Mouse (Mus musculus): ENCODE data around the gene Avil. TPM values are rescaled to one million over a fixed set of nuclear protein-coding genes. Genes with fewer than 3 reads are reported as not detected.
"Not testable (repeated sequence)": the region's sequence is repeated elsewhere in the genome, so short reads cannot be mapped to it uniquely, and the experiment has no call there.

Avil gene
- polyA plus RNA-seq, 1 experiment, result 0.13 TPM

GRCm38 (mm10) chr10:127059968-127060916 lies 59.7 kb downstream of the Avil start, which contains the start of gene March9:
TSS of gene March9 (minus strand) at chr10:127060184.
- Histone ChIP-seq H3K36me3 (ENCODE audit: control insufficient read depth, insufficient read depth) (peaks cover 8% of the 10 kb centered on the region), H3K79me2 (ENCODE audit: control insufficient read depth, insufficient read depth) (peaks cover 20% of the 10 kb centered on the region), H3ac (ENCODE audit: control insufficient read depth, insufficient read length, low read depth) (peak within 1 kb of the TSS; percentile 82), H3K27me3 (ENCODE audit: control insufficient read depth, insufficient read depth, insufficient read length) (no peaks in the 10 kb centered on the region), H3K79me3 (ENCODE audit: low read depth) (peaks cover 17% of the 10 kb centered on the region), H3K4me3 (ENCODE audit: insufficient read depth, poor library complexity, severe bottlenecking) (peak within 1 kb of the TSS; percentile 36)
- TF ChIP-seq FOSL1 (IDR thresholded peaks at IDR 0.05; ENCODE audit: insufficient read depth, low read length, poor library complexity, severe bottlenecking), result no peak
- no peak for TF ChIP-seq MYOD1 (IDR thresholded peaks at IDR 0.05; ENCODE audit: control insufficient read depth, insufficient read length, low read depth)
- TF ChIP-seq CEBPB (IDR thresholded peaks at IDR 0.05; ENCODE audit: low read depth), result no peak
- no peak for TF ChIP-seq MYOG (IDR thresholded peaks at IDR 0.05; ENCODE audit: control insufficient read depth, extremely low read depth, insufficient read length)
- no peak for TF ChIP-seq CTCF (IDR thresholded peaks at IDR 0.05; ENCODE audit: control insufficient read depth, insufficient read depth, insufficient read length)
- no peak for TF ChIP-seq MAX (IDR thresholded peaks at IDR 0.05)
- TF ChIP-seq USF1 (IDR thresholded peaks at IDR 0.05; ENCODE audit: low read depth), result no peak

DNA sequence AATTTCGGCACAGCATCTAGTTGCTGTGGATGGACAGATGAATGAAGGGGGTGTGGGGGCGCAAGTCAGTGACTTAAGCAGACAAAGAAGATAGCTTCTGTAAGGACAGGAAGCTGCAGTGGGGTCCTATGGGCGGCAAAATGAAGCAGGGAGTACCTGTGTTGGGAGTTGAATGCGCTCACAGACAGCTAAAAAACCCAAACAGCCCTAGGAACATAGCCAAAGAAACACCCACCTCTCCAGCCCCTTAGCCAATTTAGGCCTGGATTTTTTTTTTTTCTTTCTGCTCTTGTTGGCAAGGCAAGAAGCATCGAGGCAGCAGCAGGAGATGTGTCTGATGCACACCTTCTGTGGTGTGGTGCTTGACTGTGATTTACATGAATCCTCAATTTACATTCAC lies 60.6 kb downstream of the Avil start:
- Histone ChIP-seq H3K4me3 (ENCODE audit: insufficient read depth, poor library complexity, severe bottlenecking) (no peak overlapping the region), H3K79me2 (ENCODE audit: control insufficient read depth, insufficient read depth) (peaks cover 28% of the 10 kb centered on the region), H3K27me3 (ENCODE audit: control insufficient read depth, insufficient read depth, insufficient read length) (no peaks in the 10 kb centered on the region), H3ac (ENCODE audit: control insufficient read depth, insufficient read length, low read depth) (no peak overlapping the region), H3K36me3 (ENCODE audit: control insufficient read depth, insufficient read depth) (peaks cover 16% of the 10 kb centered on the region), H3K79me3 (ENCODE audit: low read depth) (peaks cover 24% of the 10 kb centered on the region)
- TF ChIP-seq MYOD1 (IDR thresholded peaks at IDR 0.05; ENCODE audit: control insufficient read depth, insufficient read length, low read depth) (no peak), MYOG (IDR thresholded peaks at IDR 0.05; ENCODE audit: control insufficient read depth, extremely low read depth, insufficient read length) (no peak), CTCF (IDR thresholded peaks at IDR 0.05; ENCODE audit: control insufficient read depth, insufficient read depth, insufficient read length) (no peak), MAX (IDR thresholded peaks at IDR 0.05) (no peak)

DNA sequence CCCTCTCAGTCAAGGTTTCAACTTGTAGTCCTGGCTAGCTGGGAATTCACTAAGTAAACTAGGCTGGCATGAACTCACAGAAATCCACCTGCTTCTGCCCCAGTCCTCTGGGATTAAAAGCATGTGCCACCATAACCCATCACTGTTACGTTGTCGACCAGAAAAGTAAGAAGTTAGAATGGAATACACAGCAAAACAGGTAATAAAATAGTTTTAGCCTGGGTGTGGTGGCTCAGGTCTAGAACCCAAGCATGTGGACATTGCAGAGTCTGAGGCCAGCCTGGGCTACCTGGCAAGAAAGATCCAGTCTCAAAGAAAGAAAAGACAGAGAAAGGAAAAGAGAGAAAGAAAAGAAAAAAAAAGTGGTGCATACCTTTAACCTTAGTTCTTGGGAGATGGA lies 61.0 kb downstream of the Avil start:
- H3K79me2 ChIP-seq (ENCODE audit: control insufficient read depth, insufficient read depth), result peaks cover 32% of the 10 kb centered on the region
- H3K4me3 ChIP-seq (ENCODE audit: insufficient read depth, poor library complexity, severe bottlenecking), result no peak overlapping the region
- no peak for TF ChIP-seq MYOD1 (IDR thresholded peaks at IDR 0.05; ENCODE audit: control insufficient read depth, insufficient read length, low read depth)
- no peak for TF ChIP-seq MYOG (IDR thresholded peaks at IDR 0.05; ENCODE audit: control insufficient read depth, extremely low read depth, insufficient read length)
- TF ChIP-seq FOSL1 (IDR thresholded peaks at IDR 0.05; ENCODE audit: insufficient read depth, low read length, poor library complexity, severe bottlenecking), result no peak
- H3K36me3 ChIP-seq (ENCODE audit: control insufficient read depth, insufficient read depth), result peaks cover 20% of the 10 kb centered on the region
- no peak overlapping the region for H3ac ChIP-seq (ENCODE audit: control insufficient read depth, insufficient read length, low read depth)
- peaks cover 24% of the 10 kb centered on the region for H3K79me3 ChIP-seq (ENCODE audit: low read depth)
- H3K27me3 ChIP-seq (ENCODE audit: control insufficient read depth, insufficient read depth, insufficient read length), result no peaks in the 10 kb centered on the region

GRCm38 (mm10) chr10:127062101-127062500 lies 61.6 kb downstream of the Avil start:
- Histone ChIP-seq H3K36me3 (ENCODE audit: control insufficient read depth, insufficient read depth) (peaks cover 26% of the 10 kb centered on the region), H3K79me2 (ENCODE audit: control insufficient read depth, insufficient read depth) (peaks cover 38% of the 10 kb centered on the region), H3K79me3 (ENCODE audit: low read depth) (peaks cover 24% of the 10 kb centered on the region)
- not testable (repeated sequence) for H3ac ChIP-seq (ENCODE audit: control insufficient read depth, insufficient read length, low read depth); H3K27me3 ChIP-seq (ENCODE audit: control insufficient read depth, insufficient read depth, insufficient read length); H3K4me3 ChIP-seq (ENCODE audit: insufficient read depth, poor library complexity, severe bottlenecking)

GRCm38 (mm10) chr10:127062503-127062902 lies 62.0 kb downstream of the Avil start:
- no peak for TF ChIP-seq USF1 (IDR thresholded peaks at IDR 0.05; ENCODE audit: low read depth)
- TF ChIP-seq MYOG (IDR thresholded peaks at IDR 0.05; ENCODE audit: control insufficient read depth, extremely low read depth, insufficient read length), result no peak
- TF ChIP-seq CEBPB (IDR thresholded peaks at IDR 0.05; ENCODE audit: low read depth), result peak; percentile 75
- no peak for TF ChIP-seq MYOD1 (IDR thresholded peaks at IDR 0.05; ENCODE audit: control insufficient read depth, insufficient read length, low read depth)
- TF ChIP-seq MAX (IDR thresholded peaks at IDR 0.05), result no peak
- H3K27me3 ChIP-seq (ENCODE audit: control insufficient read depth, insufficient read depth, insufficient read length), result no peaks in the 10 kb centered on the region
- peaks cover 42% of the 10 kb centered on the region for H3K79me2 ChIP-seq (ENCODE audit: control insufficient read depth, insufficient read depth)
- H3K79me3 ChIP-seq (ENCODE audit: low read depth), result peaks cover 24% of the 10 kb centered on the region
- H3K36me3 ChIP-seq (ENCODE audit: control insufficient read depth, insufficient read depth), result peaks cover 30% of the 10 kb centered on the region
- peak overlapping the region; percentile 29 for H3K4me3 ChIP-seq (ENCODE audit: insufficient read depth, poor library complexity, severe bottlenecking)
- no peak overlapping the region for H3ac ChIP-seq (ENCODE audit: control insufficient read depth, insufficient read length, low read depth)

GRCm38 (mm10) chr10:127063239-127063872 lies 62.8 kb downstream of the Avil start, which contains the start of gene Cdk4:
TSS of gene Cdk4 (plus strand) at chr10:127063534.
- TF ChIP-seq USF1 (IDR thresholded peaks at IDR 0.05; ENCODE audit: low read depth), result peak; percentile 99
- TF ChIP-seq CEBPB (IDR thresholded peaks at IDR 0.05; ENCODE audit: low read depth), result no peak
- no peak for TF ChIP-seq MYOD1 (IDR thresholded peaks at IDR 0.05; ENCODE audit: control insufficient read depth, insufficient read length, low read depth)
- no peak for TF ChIP-seq MYOG (IDR thresholded peaks at IDR 0.05; ENCODE audit: control insufficient read depth, extremely low read depth, insufficient read length)
- TF ChIP-seq CTCF (IDR thresholded peaks at IDR 0.05; ENCODE audit: control insufficient read depth, insufficient read depth, insufficient read length), result no peak
- TF ChIP-seq FOSL1 (IDR thresholded peaks at IDR 0.05; ENCODE audit: insufficient read depth, low read length, poor library complexity, severe bottlenecking), result no peak
- peak; percentile 70 for TF ChIP-seq MAX (IDR thresholded peaks at IDR 0.05)
- peaks cover 39% of the 10 kb centered on the region for H3K36me3 ChIP-seq (ENCODE audit: control insufficient read depth, insufficient read depth)
- H3ac ChIP-seq (ENCODE audit: control insufficient read depth, insufficient read length, low read depth), result peak within 1 kb of the TSS; percentile 92
- peak within 1 kb of the TSS; percentile 88 for H3K4me3 ChIP-seq (ENCODE audit: insufficient read depth, poor library complexity, severe bottlenecking)
- H3K27me3 ChIP-seq (ENCODE audit: control insufficient read depth, insufficient read depth, insufficient read length), result no peaks in the 10 kb centered on the region
- peaks cover 43% of the 10 kb centered on the region for H3K79me2 ChIP-seq (ENCODE audit: control insufficient read depth, insufficient read depth)
- H3K79me3 ChIP-seq (ENCODE audit: low read depth), result peaks cover 24% of the 10 kb centered on the region

Data from C2C12 (cell line).